Mouse (Mus musculus): ENCODE data around the gene Chit1.

- TF ChIP-seq CTCF (IDR thresholded peaks at IDR 0.05; ENCODE audit: extremely low read depth, insufficient read depth, low read length) (no peak), POLR2A (IDR thresholded peaks at IDR 0.05; ENCODE audit: extremely low read depth, insufficient read depth, low read length) (no peak)
Measured at GRCm38 (mm10) chr1:134082987-134083516, 28.0 kb upstream of the Chit1 start.
